Mouse (Mus musculus) lung, embryonic 14.5 days (tissue): ENCODE data around the gene Usp33. TPM values are rescaled to one million over a fixed set of nuclear protein-coding genes. Genes with fewer than 3 reads are reported as not detected.

Experiments used
- ATAC-seq: fragments of 200-750 bp; cut with Nextera tagmentation; 2 replicates; pipeline ENCODE4 v1.8.0; 2017; ENCODE audit warnings: mild to moderate bottlenecking, moderate TSS enrichment, moderate library complexity; ENCODE audit not compliant: insufficient read depth
- DNase-seq: peaks from one replicate; pipeline ENCODE4 v3.0.0-alpha.2; 2015
- H3K27ac ChIP-seq: fragments of 300-500 bp; sonication (generic); 2 replicates; pipeline ENCODE4 v1.5.1; 2014; ENCODE audit warnings: low read depth, mild to moderate bottlenecking, moderate library complexity
- H3K27me3 ChIP-seq: fragments of 300-500 bp; sonication (generic); 2 replicates; pipeline ENCODE4 v1.6.1; 2014; ENCODE audit warnings: low read length, control low read depth; ENCODE audit not compliant: insufficient read depth
- H3K36me3 ChIP-seq: fragments of 300-500 bp; sonication (generic); 2 replicates; pipeline ENCODE4 v1.6.1; 2014; ENCODE audit warnings: control low read depth; ENCODE audit not compliant: insufficient read depth
- H3K4me1 ChIP-seq: fragments of 300-500 bp; sonication (generic); 2 replicates; pipeline ENCODE4 v1.6.1; 2014; ENCODE audit warnings: antibody characterized with exemption, control low read depth; ENCODE audit not compliant: insufficient read depth
- H3K4me2 ChIP-seq: fragments of 300-500 bp; sonication (generic); 2 replicates; pipeline ENCODE4 v1.6.1; 2014; ENCODE audit warnings: mild to moderate bottlenecking
- H3K4me3 ChIP-seq: fragments of 300-500 bp; sonication (generic); 2 replicates; pipeline ENCODE4 v1.5.1; 2014; ENCODE audit warnings: low read depth, low read length
- H3K9ac ChIP-seq: fragments of 300-500 bp; sonication (generic); 2 replicates; pipeline ENCODE4 v1.6.1; 2014
- H3K9me3 ChIP-seq: fragments of 300-500 bp; sonication (generic); 2 replicates; pipeline ENCODE4 v1.6.1; 2016; ENCODE audit warnings: low read depth, low read length, control low read depth
- CTCF ChIP-seq: IDR thresholded peaks from 2 replicates; pipeline ENCODE4 v1.5.1; 2016; ENCODE audit warnings: antibody characterized with exemption, low read depth
- WGBS: fragments of 180-500 bp; shearing (Covaris S2); extraction: QIAGEN DNeasy Blood & Tissue Kit; methylation state at CpG from one replicate; pipeline ENCODE4 v1.1.7; 2014; 5-methylcytosine and 5-hydroxymethylcytosine counted together
- polyA plus RNA-seq: library from polyadenylated mRNA; unstranded; fragments of >200 nt; fragmentation: Nextera tagmentation; extraction: Ambion mirVana; gene quantifications from 2 replicates; pipeline ENCODE4 v1.2.1, GENCODE M21; 2014

The Usp33 gene
- polyA plus RNA-seq, 1 experiment from 2014 or later, result 57.4 TPM

DNA sequence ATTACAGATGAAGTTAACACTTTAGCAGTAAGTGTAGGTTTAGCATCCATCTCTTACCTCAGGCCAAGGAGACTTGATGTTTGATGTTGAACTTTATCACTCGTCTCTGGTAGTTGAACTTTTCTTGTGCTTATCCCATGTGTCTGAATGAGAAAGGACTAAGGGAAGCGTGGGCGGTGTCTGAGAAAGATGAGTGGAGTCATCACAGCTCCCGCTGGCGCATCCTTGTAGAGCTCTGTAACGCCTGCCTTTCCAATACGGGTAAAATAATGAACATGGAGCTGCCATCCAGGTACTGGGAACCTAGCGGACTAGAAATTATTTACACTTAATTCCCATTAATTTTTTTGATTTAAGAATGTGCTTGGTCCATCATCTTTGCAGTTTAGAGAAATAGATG is 82.6 kb downstream of the Usp33 start:
- no peaks in the 10 kb centered on the region for H3K4me1 ChIP-seq
- H3K9me3 ChIP-seq, result no peaks in the 10 kb centered on the region
- 87% methylated on average over 8 of the region's 8 CpGs for WGBS
- no peak for TF ChIP-seq CTCF
- no peak overlapping the region for H3K9ac ChIP-seq
- no peak overlapping the region for H3K27ac ChIP-seq
- ATAC-seq, result no peak
- peaks cover 43% of the 10 kb centered on the region for H3K36me3 ChIP-seq
- no peak overlapping the region for H3K4me2 ChIP-seq
- H3K4me3 ChIP-seq, result no peak overlapping the region
- DNase-seq, result no peak
- no peaks in the 10 kb centered on the region for H3K27me3 ChIP-seq

DNA sequence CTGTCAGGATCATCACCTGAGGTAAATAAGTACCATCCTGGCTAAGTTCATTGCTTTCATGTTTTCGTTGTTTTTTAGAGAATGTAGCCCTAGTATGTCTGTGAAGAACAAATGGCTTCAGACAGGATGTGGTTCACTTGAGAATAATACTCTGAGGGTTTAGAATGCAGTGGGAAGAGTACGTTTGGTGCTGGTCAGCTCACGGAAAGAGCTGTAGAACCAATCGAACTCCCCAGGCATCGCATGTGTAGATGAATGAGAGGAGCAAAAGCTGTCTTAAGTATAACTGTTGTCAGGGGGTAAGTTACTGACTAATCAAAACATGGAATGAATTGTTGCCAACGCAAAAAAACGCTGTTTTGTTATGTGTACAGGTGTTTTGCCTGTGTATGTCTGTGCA is 86.4 kb downstream of the Usp33 start:
- ATAC-seq (no peak), DNase-seq (no peak)
- Histone ChIP-seq H3K27me3 (no peaks in the 10 kb centered on the region), H3K4me2 (no peak overlapping the region), H3K9me3 (no peaks in the 10 kb centered on the region), H3K9ac (no peak overlapping the region), H3K27ac (no peak overlapping the region), H3K4me1 (no peaks in the 10 kb centered on the region), H3K36me3 (peaks cover 34% of the 10 kb centered on the region), H3K4me3 (no peak overlapping the region)
- WGBS, result 93% methylated on average over 7 of the region's 7 CpGs
- no peak for TF ChIP-seq CTCF

DNA sequence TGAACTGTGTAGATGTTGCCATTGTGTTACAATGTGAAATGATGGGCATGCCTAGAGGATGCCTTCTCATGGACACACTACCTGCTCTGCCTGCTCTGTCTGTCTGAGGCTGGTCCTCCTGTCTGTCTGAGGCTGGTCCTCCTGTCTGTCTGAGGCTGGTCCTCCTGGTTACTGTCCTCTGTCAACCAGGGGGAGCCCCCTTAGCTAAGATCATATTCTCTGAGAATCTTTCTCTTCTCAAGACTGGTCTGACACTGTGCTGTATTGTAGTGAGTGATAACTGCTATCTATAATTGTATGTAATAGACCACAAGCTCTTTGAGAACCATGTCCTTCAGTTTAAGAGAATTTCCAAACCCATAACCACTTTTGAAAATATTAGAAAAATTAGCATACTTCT is 89.3 kb downstream of the Usp33 start:
- no peak overlapping the region for H3K9ac ChIP-seq
- no peak overlapping the region for H3K4me2 ChIP-seq
- H3K27ac ChIP-seq, result no peak overlapping the region
- no peak overlapping the region for H3K4me3 ChIP-seq
- no peaks in the 10 kb centered on the region for H3K9me3 ChIP-seq
- H3K36me3 ChIP-seq, result peaks cover 11% of the 10 kb centered on the region
- DNase-seq (no peak), ATAC-seq (no peak)
- H3K4me1 ChIP-seq, result no peaks in the 10 kb centered on the region
- no peak for TF ChIP-seq CTCF
- H3K27me3 ChIP-seq, result no peaks in the 10 kb centered on the region

DNA sequence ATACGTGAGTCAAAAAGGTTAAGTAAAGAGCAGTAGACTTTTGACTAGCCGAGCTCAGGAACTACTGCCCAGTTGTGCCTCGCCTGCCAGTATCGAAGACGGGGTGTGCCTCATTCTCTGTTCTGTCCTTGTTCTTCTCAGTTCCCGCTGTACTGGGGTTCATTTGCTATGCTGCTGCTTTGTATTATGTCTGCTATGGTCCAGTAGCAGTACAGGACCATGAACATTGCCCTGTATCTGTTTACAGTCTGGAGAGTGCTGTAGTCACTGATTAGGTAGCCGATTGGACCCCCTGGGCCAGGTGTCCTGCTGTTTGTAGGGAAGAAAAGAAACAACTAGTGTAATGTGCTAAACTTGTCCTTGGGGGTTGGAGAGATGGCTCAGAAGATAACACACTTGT is 91.8 kb downstream of the Usp33 start:
- Histone ChIP-seq H3K4me3 (no peak overlapping the region), H3K9ac (no peak overlapping the region), H3K9me3 (no peaks in the 10 kb centered on the region), H3K27ac (no peak overlapping the region), H3K4me2 (no peak overlapping the region), H3K27me3 (no peaks in the 10 kb centered on the region), H3K4me1 (no peaks in the 10 kb centered on the region), H3K36me3 (peaks cover 13% of the 10 kb centered on the region)
- ATAC-seq (no peak), DNase-seq (no peak)
- WGBS, result 94% methylated on average over 7 of the region's 7 CpGs
- no peak for TF ChIP-seq CTCF

DNA sequence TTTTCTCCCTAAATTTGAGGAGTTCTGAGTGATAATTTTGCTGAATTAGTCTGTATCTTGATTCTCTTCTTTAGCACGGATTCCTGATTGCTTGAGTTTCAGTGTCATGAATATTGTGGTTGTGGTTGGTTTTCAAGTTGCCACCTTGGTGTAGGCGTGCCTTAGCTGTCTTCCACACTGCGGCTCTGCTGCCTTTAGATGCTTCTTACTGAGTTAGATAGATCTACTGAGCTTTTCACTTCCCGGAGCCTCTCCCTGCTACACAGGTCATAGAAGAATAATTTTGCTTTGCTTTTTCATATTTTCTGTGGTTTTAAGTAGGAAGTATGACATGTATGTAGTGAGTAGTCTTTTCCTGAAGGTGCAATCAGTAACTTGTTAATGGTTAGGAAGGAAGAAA is 96.5 kb downstream of the Usp33 start:
- Histone ChIP-seq H3K4me3 (no peak overlapping the region), H3K36me3 (peaks cover 11% of the 10 kb centered on the region), H3K4me2 (no peak overlapping the region), H3K27me3 (no peaks in the 10 kb centered on the region), H3K9ac (no peak overlapping the region), H3K4me1 (no peaks in the 10 kb centered on the region), H3K9me3 (no peaks in the 10 kb centered on the region), H3K27ac (no peak overlapping the region)
- TF ChIP-seq CTCF, result no peak
- DNase-seq (no peak), ATAC-seq (no peak)
- 91% methylated on average over 4 of the region's 4 CpGs for WGBS

Other genes starting within 250 kb of the Usp33 start
- 4.3 and 6.8 TPM in 2 replicates for gene Gipc2, start 180.2 kb upstream of the Usp33 start, polyA plus RNA-seq
- gene Dnajb4, start 136.2 kb upstream of the Usp33 start, polyA plus RNA-seq, result 33.7 and 36.8 TPM in 2 replicates
- gene Fubp1, start 136.1 kb upstream of the Usp33 start, polyA plus RNA-seq, result 300 and 305 TPM in 2 replicates
- 72.6 and 80.5 TPM in 2 replicates for gene Nexn, start 80.1 kb upstream of the Usp33 start, polyA plus RNA-seq
- 18.1 and 20.3 TPM in 2 replicates for gene Miga1, start 6.1 kb upstream of the Usp33 start, polyA plus RNA-seq
- 68.6 and 72.3 TPM in 2 replicates for gene Zzz3, start 49.0 kb downstream of the Usp33 start, polyA plus RNA-seq